Mouse (Mus musculus) testis, postnatal 14 days (tissue): ENCODE data around the gene Unc93b1.

ENCODE experiments used
- DNase-seq: peaks from one replicate; pipeline ENCODE4 v3.0.0; 2021; ENCODE audit warnings: low spot score

Gene Unc93b1

GRCm38 (mm10) chr19:3913692-3914091 lies 21.3 kb upstream of the Unc93b1 start:
- no peak for DNase-seq

DNA sequence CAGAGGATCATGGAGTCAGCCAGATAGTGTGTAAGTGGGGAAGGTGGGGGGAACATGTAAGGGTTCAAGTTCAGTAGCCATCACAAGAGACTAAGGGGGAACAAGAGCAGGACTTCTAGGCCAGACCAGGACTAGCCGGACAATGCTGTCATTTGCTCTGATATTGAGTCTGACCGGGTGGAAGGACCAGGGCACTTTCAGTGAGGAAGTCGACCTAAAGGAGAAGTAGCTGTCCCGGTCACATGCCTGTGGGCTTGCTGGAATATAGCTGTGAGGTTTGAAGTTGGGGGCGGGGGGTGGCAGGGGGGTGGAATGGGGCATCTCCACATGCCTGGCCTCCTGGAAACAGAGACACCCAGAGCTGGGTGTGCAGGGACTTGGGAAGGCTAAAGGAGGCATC lies 20.5 kb upstream of the Unc93b1 start:
- DNase-seq, result no peak

- DNase-seq, result no peak
Observed at GRCm38 (mm10) chr19:3916727-3917126, 18.3 kb upstream of the Unc93b1 start.

- DNase-seq, result no peak
Observed at GRCm38 (mm10) chr19:3919928-3920327, 15.1 kb upstream of the Unc93b1 start.

GRCm38 (mm10) chr19:3922661-3923371 lies 12.2 kb upstream of the Unc93b1 start:
- no peak for DNase-seq

DNA sequence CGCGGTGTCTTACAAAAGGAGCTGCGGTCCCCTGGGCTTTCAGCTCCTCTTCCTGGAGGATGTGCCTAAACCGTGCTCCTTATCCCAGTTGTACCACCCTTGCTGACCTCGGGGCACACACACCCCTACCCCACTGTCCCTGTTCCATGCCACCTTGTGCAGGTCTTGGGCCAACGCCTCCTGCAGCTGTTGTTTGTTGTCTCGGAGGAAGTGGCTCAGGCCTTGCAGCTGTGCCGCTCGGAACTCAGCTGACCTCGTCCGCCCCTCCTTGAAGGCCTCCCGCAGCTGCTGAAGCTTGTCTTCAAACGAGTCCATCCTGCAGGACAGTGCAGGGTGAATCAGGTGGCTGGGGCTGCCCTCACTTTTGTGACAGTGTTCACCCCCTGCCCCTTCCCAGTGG lies 11.4 kb upstream of the Unc93b1 start:
- no peak for DNase-seq

DNA sequence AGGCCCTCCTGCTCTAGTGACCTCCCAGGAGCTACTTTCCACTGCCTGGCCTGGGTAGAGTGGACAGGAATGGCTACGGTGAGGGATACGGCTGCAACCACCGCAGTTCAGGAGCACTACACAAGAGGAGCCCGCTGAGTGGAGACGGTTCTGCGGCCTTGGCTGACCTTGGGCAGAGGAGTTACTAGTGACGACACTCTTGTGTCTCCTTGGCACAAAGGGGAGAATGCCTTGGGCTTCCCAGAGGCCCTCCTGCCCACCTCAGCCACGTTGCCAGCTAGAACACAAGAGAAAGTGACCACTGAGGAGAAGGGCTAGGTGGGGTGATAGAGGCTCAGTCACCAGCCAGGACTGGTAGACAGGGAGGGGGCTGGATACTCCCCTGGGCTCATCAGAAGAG lies 10.8 kb upstream of the Unc93b1 start:
- no peak for DNase-seq

GRCm38 (mm10) chr19:3924868-3925267 lies 10.1 kb upstream of the Unc93b1 start:
- no peak for DNase-seq

DNA sequence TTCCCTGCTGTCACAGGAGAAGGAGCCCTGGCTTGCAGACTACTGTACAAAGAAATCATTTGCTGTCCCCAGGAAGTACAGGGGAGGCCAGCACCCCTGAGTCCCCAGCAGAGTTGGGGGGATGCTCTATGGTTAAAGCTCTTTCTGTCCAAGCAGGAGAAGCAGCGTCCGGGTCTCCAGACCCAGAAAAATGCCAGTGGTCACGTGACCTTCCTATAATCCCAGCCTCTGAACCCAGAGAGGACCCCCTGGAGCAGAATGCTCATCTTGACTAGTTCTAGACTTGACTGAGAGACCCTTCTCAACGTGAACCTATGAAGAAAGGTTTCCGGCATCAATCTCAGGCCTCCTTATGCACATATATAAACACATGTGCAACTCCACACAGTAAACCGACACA lies 9.1 kb upstream of the Unc93b1 start:
- no peak for DNase-seq

GRCm38 (mm10) chr19:3926279-3926678 lies 8.7 kb upstream of the Unc93b1 start:
- DNase-seq, result no peak

DNA sequence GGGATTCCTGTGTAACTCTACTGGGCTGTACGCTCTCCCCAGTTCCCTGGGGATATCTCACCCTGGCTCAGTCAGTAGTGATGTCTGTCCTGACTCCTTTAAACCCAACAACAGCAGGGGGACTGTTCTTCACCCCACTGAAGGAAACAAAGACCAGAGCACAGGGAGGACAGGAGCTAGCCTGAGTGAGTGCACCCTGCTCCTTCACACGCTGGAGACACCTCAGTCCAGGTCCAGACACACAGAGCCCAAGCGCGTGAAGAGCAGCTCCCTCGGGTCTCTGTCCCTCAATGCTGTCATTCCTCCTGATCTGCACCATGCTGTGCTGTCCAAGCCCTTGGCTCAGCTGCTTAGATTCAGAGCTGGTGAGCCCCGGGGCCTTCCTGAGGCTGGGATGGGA lies 8.3 kb upstream of the Unc93b1 start:
- DNase-seq, result no peak

DNA sequence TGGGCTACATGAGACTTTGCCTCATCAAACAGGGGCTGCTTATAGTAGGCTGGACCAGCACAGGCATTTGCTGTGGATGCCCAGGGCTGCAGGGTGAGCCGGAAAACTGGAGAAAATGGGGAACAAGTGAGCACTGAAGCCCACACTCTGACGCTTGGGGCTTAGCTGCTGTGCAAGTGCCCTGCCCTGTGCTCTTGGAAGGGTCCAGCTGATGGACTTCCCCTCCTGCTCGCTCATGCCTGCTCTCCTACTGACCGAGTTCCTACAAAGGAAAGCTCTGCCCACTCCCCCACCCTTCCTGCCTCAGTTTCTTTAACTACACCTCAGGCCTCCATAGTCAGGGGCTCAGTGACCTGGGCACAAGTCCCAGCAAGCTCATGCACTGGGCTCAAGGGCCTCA lies 7.0 kb upstream of the Unc93b1 start:
- DNase-seq, result no peak

DNA sequence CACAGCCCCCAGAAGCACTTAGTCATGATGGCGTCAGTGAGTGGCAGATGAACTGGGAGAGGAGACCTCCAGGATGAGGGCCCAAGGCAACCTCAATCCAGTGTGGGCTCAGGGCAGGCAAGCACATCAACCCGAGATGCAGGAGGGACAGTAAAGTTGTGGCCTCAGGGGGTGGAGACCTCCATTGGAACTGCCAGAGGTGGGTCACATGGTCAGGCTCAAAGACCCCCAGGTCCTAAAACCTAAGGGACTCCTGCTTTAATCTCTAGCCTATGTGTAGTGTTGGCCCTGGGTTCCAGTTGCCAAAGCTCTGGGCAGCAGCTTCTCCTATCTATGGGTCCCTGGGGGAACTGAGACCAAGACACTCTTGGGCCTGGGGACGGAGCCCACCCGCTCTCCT lies 6.2 kb upstream of the Unc93b1 start:
- no peak for DNase-seq

GRCm38 (mm10) chr19:3929211-3929941 lies 5.6 kb upstream of the Unc93b1 start, which contains the start of gene Aldh3b1:
Gene Aldh3b1, minus strand, starts transcription at chr19:3929808.
- DNase-seq, result peak; percentile 74

- DNase-seq, result no peak
Observed at GRCm38 (mm10) chr19:3930262-3931057, 4.5 kb upstream of the Unc93b1 start.

- no peak for DNase-seq
Observed at GRCm38 (mm10) chr19:3931716-3932115, 3.3 kb upstream of the Unc93b1 start.

DNA sequence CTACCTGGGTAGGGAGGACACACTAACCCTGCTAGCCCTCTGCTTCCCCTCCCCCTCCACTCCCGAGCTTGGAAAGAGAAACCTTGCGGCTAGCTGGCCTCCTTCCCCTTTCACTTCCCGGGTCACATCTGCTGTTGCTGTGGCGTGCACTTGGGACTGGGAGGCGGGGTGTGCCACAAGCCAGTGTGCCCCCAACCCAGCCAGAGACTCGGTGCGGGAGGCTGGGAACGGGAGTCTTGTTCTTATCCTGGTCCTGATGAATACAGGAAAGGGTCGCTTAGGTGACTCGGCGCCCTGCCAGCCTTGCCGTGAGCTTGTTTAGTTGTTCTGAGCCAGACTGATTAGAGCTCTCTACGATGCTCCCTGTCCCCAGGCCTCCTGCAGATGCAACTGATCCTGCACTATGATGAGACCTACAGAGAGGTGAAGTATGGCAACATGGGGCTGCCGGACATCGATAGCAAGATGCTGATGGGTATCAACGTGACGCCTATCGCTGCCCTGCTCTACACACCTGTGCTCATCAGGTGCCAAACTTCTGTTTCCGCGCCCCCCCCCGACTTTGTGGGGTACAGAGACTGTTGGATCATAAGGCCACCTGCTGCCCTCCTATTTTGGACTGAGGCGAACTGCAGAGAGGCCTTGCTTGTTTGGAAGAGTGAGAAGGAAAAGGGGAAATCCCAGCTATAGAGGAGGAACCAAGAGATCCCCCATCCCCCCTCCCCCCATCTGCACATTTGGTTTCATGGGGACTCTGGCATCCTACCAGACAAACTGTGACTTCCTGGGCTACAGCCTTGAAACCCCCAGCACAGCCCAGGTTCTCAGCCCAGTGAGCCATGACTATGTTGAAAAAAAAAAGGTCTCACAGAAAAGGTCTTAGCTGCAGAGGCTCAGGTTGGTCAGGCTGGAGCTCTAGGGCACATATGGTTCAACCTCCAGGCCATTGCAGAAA lies 1.2 kb downstream of the Unc93b1 start:
- DNase-seq, result no peak

- DNase-seq, result no peak
Observed at GRCm38 (mm10) chr19:3942315-3942714, 7.3 kb downstream of the Unc93b1 start.

DNA sequence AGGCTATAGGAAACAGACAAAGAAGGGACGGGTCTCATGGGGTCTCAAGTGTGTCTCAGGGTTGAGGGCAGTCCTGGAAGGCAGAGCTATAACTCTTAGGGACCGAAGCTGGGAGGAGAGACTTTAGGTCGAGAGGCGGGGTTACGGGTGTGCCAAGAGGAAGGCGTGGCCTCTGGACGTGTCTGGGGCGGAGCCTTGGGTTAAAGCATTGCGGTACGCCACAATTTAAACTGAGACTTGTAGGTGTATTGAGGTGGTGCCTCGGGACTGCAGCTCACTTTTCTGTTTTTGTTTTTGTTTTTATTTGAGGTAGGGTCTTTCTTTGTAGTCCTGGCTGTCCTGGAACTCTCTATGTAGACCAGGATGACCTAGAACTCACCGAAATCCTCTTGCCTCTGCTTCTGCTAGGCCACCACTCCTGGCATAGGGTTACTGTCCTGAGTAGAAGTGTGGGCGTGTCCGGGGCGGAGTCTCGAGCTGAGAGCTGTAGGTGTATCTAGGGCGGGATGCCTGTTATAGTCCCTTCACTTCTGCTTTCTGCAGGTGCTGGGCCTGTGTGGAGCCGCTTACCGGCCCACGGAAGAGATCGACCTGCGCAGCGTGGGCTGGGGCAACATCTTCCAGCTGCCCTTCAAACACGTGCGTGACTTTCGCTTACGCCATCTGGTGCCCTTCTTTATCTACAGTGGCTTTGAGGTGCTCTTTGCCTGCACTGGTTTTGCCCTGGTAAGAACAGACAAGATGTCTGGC lies 8.2 kb downstream of the Unc93b1 start:
- DNase-seq, result no peak

- DNase-seq, result no peak
Observed at GRCm38 (mm10) chr19:3945872-3946564, 11.0 kb downstream of the Unc93b1 start.
